Mouse (Mus musculus) cerebellum, adult 2 months (tissue): ENCODE measurements at regions not wholly inside any gene's neighbourhood (a gene's known extent, or its start where the extent isn't known, plus 50 kb on each side); places are given as distances from the start of the nearest gene placed in this dataset.

Source experiments
- CTCF ChIP-seq: fragments of 200-500 bp; IDR thresholded peaks from 2 replicates; pipeline ENCODE4 v1.5.1; 2011; ENCODE audit warnings: low read depth, mild to moderate bottlenecking, control low read depth, low read length, moderate library complexity, borderline replicate concordance; ENCODE audit not compliant: insufficient read depth
- POLR2A ChIP-seq: fragments of 200-500 bp; IDR thresholded peaks from 2 replicates; pipeline ENCODE4 v1.6.1; 2011; ENCODE audit warnings: low read length, control low read depth, borderline replicate concordance; ENCODE audit not compliant: insufficient read depth

- TF ChIP-seq CTCF (no peak), POLR2A (no peak)
Measured at GRCm38 (mm10) chrX:140208791-140209190, 133.3 kb upstream of the Frmpd3 start.
